Mouse (Mus musculus): ENCODE results near the gene Gstm6.

DNA sequence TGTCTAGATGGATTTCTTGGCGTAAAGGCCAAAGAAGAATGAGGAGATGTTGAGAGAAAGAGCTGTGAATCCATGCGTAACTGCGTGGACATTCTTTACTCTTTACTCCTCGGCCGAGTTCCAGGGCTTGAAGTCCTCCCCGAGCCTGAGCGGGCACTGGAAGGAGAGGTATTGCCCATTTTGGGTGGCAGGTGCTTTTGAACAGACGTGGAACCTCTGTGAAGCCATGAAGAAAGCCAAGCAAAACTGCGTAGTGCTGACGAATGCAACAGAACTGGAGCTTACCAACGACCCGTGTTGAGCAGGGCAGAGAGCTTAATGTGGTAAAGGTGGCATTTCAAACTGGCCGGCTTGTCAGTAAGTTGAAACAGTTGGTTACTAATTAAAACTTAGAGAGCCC is 44.9 kb downstream of the Gstm6 start:
- TF ChIP-seq POLR2A (IDR thresholded peaks at IDR 0.05; ENCODE audit: borderline replicate concordance, low read depth, low read length): no peak
- TF ChIP-seq CTCF (IDR thresholded peaks at IDR 0.05; ENCODE audit: low read depth, low read length): no peak
